Mouse (Mus musculus) hindbrain, embryonic 14.5 days (tissue): ENCODE measurements around the gene Dnaic1. TPM values are rescaled to one million over a fixed set of nuclear protein-coding genes. Genes with fewer than 3 reads are reported as not detected.

Source experiments
- ATAC-seq: fragments of 200-750 bp; cut with Nextera tagmentation; 2 replicates; pipeline ENCODE4 v1.8.0; 2017; ENCODE audit warnings: moderate number of reproducible peaks, mild to moderate bottlenecking, moderate TSS enrichment, moderate library complexity; ENCODE audit not compliant: low FRiP score
- DNase-seq: peaks from one replicate; pipeline ENCODE4 v3.0.0-alpha.2; 2015; ENCODE audit warnings: low spot score
- H3K27ac ChIP-seq: fragments of 300-500 bp; sonication (generic); 2 replicates; pipeline ENCODE4 v1.5.1; 2014; ENCODE audit warnings: mild to moderate bottlenecking, moderate library complexity
- H3K27me3 ChIP-seq: fragments of 300-500 bp; sonication (generic); 2 replicates; pipeline ENCODE4 v1.6.1; 2014; ENCODE audit warnings: mild to moderate bottlenecking, low read length, mixed read lengths; ENCODE audit not compliant: control insufficient read depth, insufficient read depth
- H3K36me3 ChIP-seq: fragments of 300-500 bp; sonication (generic); replicated peaks from 2 replicates; pipeline ENCODE4 v1.6.1; 2014; ENCODE audit not compliant: control insufficient read depth, insufficient read depth
- H3K4me1 ChIP-seq: fragments of 300-500 bp; sonication (generic); replicated peaks from 2 replicates; pipeline ENCODE4 v1.6.1; 2014; ENCODE audit warnings: antibody characterized with exemption, low read length, mixed read lengths; ENCODE audit not compliant: control insufficient read depth, insufficient read depth
- H3K4me2 ChIP-seq: fragments of 300-500 bp; sonication (generic); replicated peaks from 2 replicates; pipeline ENCODE4 v1.6.1; 2014; ENCODE audit warnings: mild to moderate bottlenecking, moderate library complexity
- H3K4me3 ChIP-seq: fragments of 300-500 bp; sonication (generic); replicated peaks from 2 replicates; pipeline ENCODE4 v1.5.1; 2014; ENCODE audit warnings: mild to moderate bottlenecking, low read length
- H3K9ac ChIP-seq: fragments of 300-500 bp; sonication (generic); 2 replicates; pipeline ENCODE4 v1.6.1; 2014
- H3K9me3 ChIP-seq: fragments of 300-500 bp; sonication (generic); 2 replicates; pipeline ENCODE4 v1.6.1; 2016; ENCODE audit warnings: low read length; ENCODE audit not compliant: control insufficient read depth
- WGBS: fragments of 180-500 bp; shearing (Covaris S2); extraction: QIAGEN DNeasy Blood & Tissue Kit; methylation state at CpG from one replicate; pipeline ENCODE4 v1.1.7; 2014; 5-methylcytosine and 5-hydroxymethylcytosine counted together
- polyA plus RNA-seq: library from polyadenylated mRNA; unstranded; fragments of >200 nt; fragmentation: Nextera tagmentation; extraction: Ambion mirVana; gene quantifications from 2 replicates; pipeline ENCODE4 v1.2.1, GENCODE M21; 2014

Dnaic1 gene
- polyA plus RNA-seq, 1 experiment from 2014 or later = 2.3 TPM

DNA sequence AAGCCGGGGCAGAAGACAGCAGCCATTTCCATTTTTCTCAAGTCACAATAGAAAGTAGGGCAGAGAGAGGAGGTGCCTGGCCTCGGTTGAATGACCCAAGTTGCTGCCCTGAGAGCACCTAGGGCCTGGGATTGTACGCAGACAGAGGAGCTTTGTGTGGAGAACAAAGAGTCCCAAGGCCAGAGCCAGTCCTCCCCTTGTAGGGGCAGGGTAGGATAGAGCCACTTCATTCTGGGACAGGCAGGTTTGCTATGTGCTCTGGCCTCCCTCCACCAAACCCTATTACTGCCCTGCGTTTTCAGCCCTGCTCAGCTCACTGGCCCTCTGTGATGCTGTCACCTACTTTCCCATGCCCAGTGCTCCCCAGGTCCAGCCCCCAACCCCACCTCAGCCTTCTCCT lies 78.6 kb downstream of the Dnaic1 start:
- Histone ChIP-seq H3K9ac (no peak overlapping the region), H3K27me3 (no peaks in the 10 kb centered on the region), H3K4me3 (no peak overlapping the region), H3K4me2 (no peak overlapping the region), H3K9me3 (no peaks in the 10 kb centered on the region), H3K27ac (no peak overlapping the region), H3K4me1 (0 out of 2 replicates have a peak, but pooled peaks cover 5% of the 10 kb centered on the region), H3K36me3 (no peaks in the 10 kb centered on the region)
- WGBS = 14% methylated on average over 4 of the region's 4 CpGs
- ATAC-seq (0 out of 2 replicates have a peak, but pooled peaks have one; percentile 24), DNase-seq (no peak)

- 64% methylated on average over 7 of the region's 7 CpGs for WGBS
- H3K4me1 ChIP-seq = 0 out of 2 replicates have a peak, but pooled peaks cover 5% of the 10 kb centered on the region
- H3K36me3 ChIP-seq = no peaks in the 10 kb centered on the region
- no peak overlapping the region for H3K4me2 ChIP-seq
- ATAC-seq (no peak), DNase-seq (no peak)
- H3K9ac ChIP-seq = no peak overlapping the region
- H3K4me3 ChIP-seq = no peak overlapping the region
- no peak overlapping the region for H3K27ac ChIP-seq
- H3K27me3 ChIP-seq = no peaks in the 10 kb centered on the region
- H3K9me3 ChIP-seq = no peaks in the 10 kb centered on the region
These were observed 79.1 kb downstream of the Dnaic1 start for GRCm38 (mm10) chr4:41648627-41649026.

DNA sequence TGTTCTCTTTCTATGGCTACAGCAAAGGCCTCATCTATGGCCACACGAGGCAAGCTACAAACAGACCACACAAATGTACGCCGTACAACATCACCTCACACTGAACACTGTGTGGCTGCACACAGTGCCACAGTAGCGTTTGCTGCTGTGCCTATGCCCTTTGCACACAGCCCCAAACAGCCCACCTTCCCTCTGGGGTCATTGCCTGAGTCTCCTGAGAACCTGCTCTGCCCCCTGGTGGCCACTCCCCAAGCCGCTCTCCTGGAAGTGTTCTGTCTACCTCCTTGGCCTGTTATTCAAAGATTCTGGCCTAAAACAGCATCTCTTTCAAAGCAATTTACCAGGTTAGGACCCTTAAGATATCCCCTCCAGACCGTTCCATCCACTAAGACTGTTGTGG lies 83.7 kb downstream of the Dnaic1 start:
- peak; percentile 71 for DNase-seq
- no peak for ATAC-seq
- WGBS = 38% methylated on average over 6 of the region's 6 CpGs
- no peaks in the 10 kb centered on the region for H3K9me3 ChIP-seq
- H3K27ac ChIP-seq = no peak overlapping the region
- no peaks in the 10 kb centered on the region for H3K27me3 ChIP-seq
- H3K36me3 ChIP-seq = peaks cover 14% of the 10 kb centered on the region; the same call in 1 of the 2 replicates
- 0 out of 2 replicates have a peak, but pooled peaks cover 2% of the 10 kb centered on the region for H3K4me1 ChIP-seq
- H3K9ac ChIP-seq = no peak overlapping the region
- no peak overlapping the region for H3K4me2 ChIP-seq
- no peak overlapping the region for H3K4me3 ChIP-seq

DNA sequence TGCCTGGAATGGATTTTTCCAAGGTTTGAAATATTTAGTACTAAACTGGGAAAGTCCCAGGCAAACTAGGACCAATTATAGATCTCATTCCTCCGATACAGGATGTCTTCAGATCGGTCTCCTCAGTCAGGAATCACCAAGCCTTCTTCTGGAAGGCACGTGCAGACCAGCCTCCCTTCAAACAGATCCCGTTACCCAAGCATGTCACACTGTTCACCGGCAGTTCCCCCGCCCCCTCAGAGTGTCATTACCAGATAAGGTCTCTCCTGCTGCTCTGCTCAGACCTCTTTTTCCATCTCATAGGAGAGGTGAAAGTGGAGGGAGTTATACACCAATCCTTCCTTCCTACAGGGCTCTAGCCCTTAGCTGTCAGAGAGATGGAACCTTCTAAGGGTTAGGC lies 84.2 kb downstream of the Dnaic1 start:
- DNase-seq = no peak
- Histone ChIP-seq H3K4me2 (no peak overlapping the region), H3K4me1 (no peaks in the 10 kb centered on the region), H3K27ac (no peak overlapping the region), H3K36me3 (peaks cover 15% of the 10 kb centered on the region; the same call in 1 of the 2 replicates), H3K4me3 (no peak overlapping the region), H3K27me3 (no peaks in the 10 kb centered on the region), H3K9me3 (no peaks in the 10 kb centered on the region), H3K9ac (no peak overlapping the region)
- ATAC-seq = no peak
- 60% methylated on average over 6 of the region's 6 CpGs for WGBS

DNA sequence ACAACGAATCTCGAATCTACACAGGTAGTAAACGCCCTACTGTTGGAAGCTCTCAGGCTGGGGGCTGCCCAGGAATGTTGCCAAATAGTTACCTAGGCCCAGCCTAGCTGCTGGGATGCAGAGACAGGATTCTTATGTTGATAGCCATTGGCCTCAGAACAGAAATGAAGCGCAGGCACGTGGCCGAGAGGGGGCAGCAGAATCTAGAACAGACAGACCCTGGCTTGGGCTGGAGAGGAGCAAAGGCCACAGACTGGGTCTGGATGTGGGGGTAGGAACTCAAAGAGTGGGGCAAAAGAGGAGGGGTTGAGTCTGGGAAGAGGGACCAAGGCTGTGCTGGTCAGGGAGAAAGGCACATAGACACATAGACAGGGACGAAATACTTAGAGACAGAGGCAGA lies 84.6 kb downstream of the Dnaic1 start:
- ATAC-seq (peak; percentile 25; the same call in 1 of the 2 replicates), DNase-seq (peak; percentile 63)
- Histone ChIP-seq H3K4me3 (no peak overlapping the region), H3K36me3 (peaks cover 15% of the 10 kb centered on the region; the same call in 1 of the 2 replicates), H3K27ac (no peak overlapping the region), H3K4me1 (peaks cover 5% of the 10 kb centered on the region; the same call in 1 of the 2 replicates), H3K9ac (no peak overlapping the region), H3K9me3 (no peaks in the 10 kb centered on the region), H3K4me2 (no peak overlapping the region), H3K27me3 (no peaks in the 10 kb centered on the region)
- 13% methylated on average over 7 of the region's 7 CpGs for WGBS

- no peak overlapping the region for H3K4me3 ChIP-seq
- no peak overlapping the region for H3K27ac ChIP-seq
- peaks cover 15% of the 10 kb centered on the region; the same call in 1 of the 2 replicates for H3K36me3 ChIP-seq
- ATAC-seq (no peak), DNase-seq (no peak)
- no peaks in the 10 kb centered on the region for H3K9me3 ChIP-seq
- no peak overlapping the region for H3K4me2 ChIP-seq
- 85% methylated on average over 2 of the region's 2 CpGs for WGBS
- H3K9ac ChIP-seq = no peak overlapping the region
- H3K4me1 ChIP-seq = peaks cover 10% of the 10 kb centered on the region; the same call in 1 of the 2 replicates
- H3K27me3 ChIP-seq = no peaks in the 10 kb centered on the region
These were observed 86.0 kb downstream of the Dnaic1 start for GRCm38 (mm10) chr4:41655525-41655924.

GRCm38 (mm10) chr4:41658566-41659384 lies 89.2 kb downstream of the Dnaic1 start:
- Histone ChIP-seq H3K9me3 (no peaks in the 10 kb centered on the region), H3K36me3 (peaks cover 18% of the 10 kb centered on the region; the same call in 1 of the 2 replicates), H3K27ac (no peak overlapping the region), H3K4me1 (peaks cover 20% of the 10 kb centered on the region), H3K4me2 (no peak overlapping the region), H3K27me3 (no peaks in the 10 kb centered on the region), H3K9ac (no peak overlapping the region), H3K4me3 (no peak overlapping the region)
- ATAC-seq (0 out of 2 replicates have a peak, but pooled peaks have one; percentile 6), DNase-seq (no peak)
- 19% methylated on average over 18 of the region's 25 CpGs for WGBS

DNA sequence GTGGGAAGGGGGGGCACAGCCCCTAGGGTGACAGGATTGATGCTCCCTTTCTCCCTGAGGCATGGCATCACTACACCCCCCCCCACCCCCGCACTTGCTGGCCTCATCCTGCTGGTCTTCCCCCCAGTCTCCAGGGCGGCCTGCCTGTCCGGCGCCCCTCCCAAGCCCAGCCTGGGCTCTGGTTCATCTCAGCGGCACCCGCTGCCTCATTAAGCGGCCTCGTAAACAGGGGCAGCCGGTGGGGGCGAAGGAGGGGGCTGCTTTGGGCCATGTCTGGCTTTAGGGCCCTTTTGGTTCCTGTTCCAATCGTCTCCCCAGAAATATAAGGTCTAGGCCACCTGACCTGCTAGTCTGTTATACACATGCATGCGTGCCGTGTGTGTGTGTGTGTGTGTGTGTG lies 90.0 kb downstream of the Dnaic1 start:
- peaks cover 20% of the 10 kb centered on the region; the same call in 1 of the 2 replicates for H3K36me3 ChIP-seq
- ATAC-seq (no peak), DNase-seq (no peak)
- no peaks in the 10 kb centered on the region for H3K9me3 ChIP-seq
- H3K27me3 ChIP-seq = no peaks in the 10 kb centered on the region
- WGBS = 41% methylated on average over 13 of the region's 13 CpGs
- H3K4me1 ChIP-seq = peaks cover 28% of the 10 kb centered on the region
- H3K4me2 ChIP-seq = no peak overlapping the region
- H3K9ac ChIP-seq = no peak overlapping the region
- H3K4me3 ChIP-seq = no peak overlapping the region
- H3K27ac ChIP-seq = no peak overlapping the region

GRCm38 (mm10) chr4:41660851-41661430 lies 91.4 kb downstream of the Dnaic1 start:
- no peak for ATAC-seq
- Histone ChIP-seq H3K36me3 (peaks cover 20% of the 10 kb centered on the region; the same call in 1 of the 2 replicates), H3K9ac (no peak overlapping the region), H3K4me2 (no peak overlapping the region), H3K4me1 (peaks cover 36% of the 10 kb centered on the region), H3K9me3 (no peaks in the 10 kb centered on the region), H3K4me3 (no peak overlapping the region), H3K27ac (peak overlapping the region; percentile 22; the same call in 1 of the 2 replicates), H3K27me3 (no peaks in the 10 kb centered on the region)
- WGBS = 14% methylated on average over 11 of the region's 11 CpGs
- DNase-seq = peak; percentile 56
